Mouse (Mus musculus): ENCODE data around the gene Vmn1r59.
"Not testable (repeated sequence)": the region's sequence is repeated elsewhere in the genome, so short reads cannot be mapped to it uniquely, and the experiment has no call there.

GRCm38 (mm10) chr7:5493856-5494255, 37.3 kb upstream of the Vmn1r59 start, which contains the start of gene Vmn2r28:
- TF ChIP-seq CTCF (IDR thresholded peaks at IDR 0.05; ENCODE audit: extremely low read depth, insufficient read depth, insufficient read length, insufficient replicate concordance); POLR2A (IDR thresholded peaks at IDR 0.05; ENCODE audit: low read depth, low read length): not testable (repeated sequence)

Measured in spleen, adult 2 months (tissue).